Mouse (Mus musculus) C2C12 (cell line): ENCODE measurements around the gene Ppdpf. TPM values are rescaled to one million over a fixed set of nuclear protein-coding genes. Genes with fewer than 3 reads are reported as not detected.

Experiments
- H3K27me3 ChIP-seq: one replicate; pipeline ENCODE4 v1.6.1; 2011; ENCODE audit not compliant: control insufficient read depth, insufficient read depth, insufficient read length
- H3K36me3 ChIP-seq: one replicate; pipeline ENCODE4 v1.6.1; 2011; ENCODE audit not compliant: control insufficient read depth, insufficient read depth
- H3K4me3 ChIP-seq: one replicate; pipeline ENCODE4 v1.5.1; 2011; ENCODE audit warnings: mild to moderate bottlenecking, control low read depth; ENCODE audit not compliant: poor library complexity, insufficient read depth, severe bottlenecking
- H3K79me2 ChIP-seq: one replicate; pipeline ENCODE4 v1.6.1; 2011; ENCODE audit not compliant: control insufficient read depth, insufficient read depth
- H3K79me3 ChIP-seq: one replicate; pipeline ENCODE4 v1.6.1; 2011; ENCODE audit warnings: low read depth, control low read depth
- H3ac ChIP-seq: one replicate; pipeline ENCODE3; 2011; ENCODE audit warnings: low read depth; ENCODE audit not compliant: control insufficient read depth, insufficient read length
- CEBPB ChIP-seq: IDR thresholded peaks from one replicate; pipeline ENCODE4 v1.6.1; 2011; ENCODE audit warnings: low read depth, mild to moderate bottlenecking, control low read depth, moderate library complexity
- CTCF ChIP-seq: IDR thresholded peaks from one replicate; pipeline ENCODE4 v1.5.1; 2011; ENCODE audit not compliant: control insufficient read depth, insufficient read depth, insufficient read length
- FOSL1 ChIP-seq: IDR thresholded peaks from one replicate; pipeline ENCODE4 v1.8.0; 2011; ENCODE audit warnings: mild to moderate bottlenecking, low read length; ENCODE audit not compliant: poor library complexity, insufficient read depth, severe bottlenecking
- MAX ChIP-seq: IDR thresholded peaks from one replicate; pipeline ENCODE4 v1.6.1; 2011; ENCODE audit warnings: mild to moderate bottlenecking, control low read depth
- MYOD1 ChIP-seq: IDR thresholded peaks from one replicate; pipeline ENCODE4 v1.6.1; 2011; ENCODE audit warnings: low read depth; ENCODE audit not compliant: control insufficient read depth, insufficient read length
- MYOG ChIP-seq: IDR thresholded peaks from one replicate; pipeline ENCODE4 v1.6.1; 2011; ENCODE audit not compliant: control insufficient read depth, insufficient read length; ENCODE audit errors: extremely low read depth
- USF1 ChIP-seq: IDR thresholded peaks from one replicate; pipeline ENCODE4 v1.6.1; 2011; ENCODE audit warnings: low read depth, mild to moderate bottlenecking, control low read depth, moderate library complexity
- polyA plus RNA-seq: library from polyadenylated mRNA; unstranded; fragments of >200 nt; fragmentation: generic; extraction: Trizol; gene quantifications from one replicate; pipeline ENCODE4 v1.2.1, GENCODE M21; 2012; ENCODE audit warnings: missing spikeins

Ppdpf gene
- polyA plus RNA-seq, 1 experiment = 43.4 TPM

DNA sequence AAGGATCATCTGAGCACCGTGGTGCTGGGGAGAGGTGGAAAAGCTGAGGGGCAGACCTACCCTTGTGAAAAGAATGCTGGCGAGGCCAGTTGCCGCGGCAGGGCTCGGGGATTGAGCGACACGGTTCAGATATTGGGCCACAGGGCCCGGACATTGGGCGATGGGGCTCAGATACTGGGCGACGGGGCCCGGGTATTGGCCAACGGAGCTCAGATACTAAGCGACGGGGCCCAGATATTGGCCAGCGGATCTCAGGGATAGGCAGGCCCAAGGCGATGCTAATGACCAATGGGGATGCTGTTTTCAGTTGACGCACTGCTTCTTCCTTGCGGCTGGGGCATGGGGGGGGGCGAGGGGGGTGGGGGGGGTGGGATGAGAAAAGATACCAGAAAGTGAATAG is 44.1 kb downstream of the Ppdpf start:
- H3K79me2 ChIP-seq = no peaks in the 10 kb centered on the region
- no peak overlapping the region for H3K4me3 ChIP-seq
- H3K27me3 ChIP-seq = no peaks in the 10 kb centered on the region
- peaks cover 21% of the 10 kb centered on the region for H3K36me3 ChIP-seq
- no peaks in the 10 kb centered on the region for H3K79me3 ChIP-seq
- no peak overlapping the region for H3ac ChIP-seq
- no peak for TF ChIP-seq USF1
- no peak for TF ChIP-seq CEBPB
- TF ChIP-seq MYOD1 = no peak
- no peak for TF ChIP-seq MYOG
- no peak for TF ChIP-seq MAX
- TF ChIP-seq CTCF = no peak
- TF ChIP-seq FOSL1 = no peak

DNA sequence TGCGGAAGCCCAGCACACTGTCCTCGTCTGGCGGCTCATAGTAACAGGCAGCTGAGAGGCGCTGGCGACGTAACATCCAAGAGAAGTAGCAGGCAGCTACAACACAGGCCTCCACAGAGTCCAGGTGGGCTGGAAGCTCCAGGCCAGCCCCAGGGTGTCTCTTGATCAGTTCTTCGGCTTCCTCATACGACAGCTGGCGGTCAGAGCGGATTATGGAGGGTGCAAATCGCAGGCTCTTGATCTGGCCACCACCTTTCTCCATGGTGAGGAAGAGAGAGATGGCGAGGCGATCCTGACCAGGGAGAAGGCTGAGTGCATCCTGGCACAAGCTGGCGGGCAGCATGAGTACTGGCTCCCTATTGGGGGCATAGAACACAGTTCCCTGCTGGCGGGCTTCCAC is 46.4 kb downstream of the Ppdpf start:
- H3K36me3 ChIP-seq = peaks cover 28% of the 10 kb centered on the region
- H3K27me3 ChIP-seq = no peaks in the 10 kb centered on the region
- TF ChIP-seq FOSL1 = no peak
- no peak for TF ChIP-seq MYOD1
- no peak for TF ChIP-seq CEBPB
- no peak for TF ChIP-seq USF1
- no peak for TF ChIP-seq MYOG
- TF ChIP-seq MAX = no peak
- no peak for TF ChIP-seq CTCF
- H3K4me3 ChIP-seq = no peak overlapping the region
- no peaks in the 10 kb centered on the region for H3K79me2 ChIP-seq
- H3ac ChIP-seq = no peak overlapping the region
- no peaks in the 10 kb centered on the region for H3K79me3 ChIP-seq

DNA sequence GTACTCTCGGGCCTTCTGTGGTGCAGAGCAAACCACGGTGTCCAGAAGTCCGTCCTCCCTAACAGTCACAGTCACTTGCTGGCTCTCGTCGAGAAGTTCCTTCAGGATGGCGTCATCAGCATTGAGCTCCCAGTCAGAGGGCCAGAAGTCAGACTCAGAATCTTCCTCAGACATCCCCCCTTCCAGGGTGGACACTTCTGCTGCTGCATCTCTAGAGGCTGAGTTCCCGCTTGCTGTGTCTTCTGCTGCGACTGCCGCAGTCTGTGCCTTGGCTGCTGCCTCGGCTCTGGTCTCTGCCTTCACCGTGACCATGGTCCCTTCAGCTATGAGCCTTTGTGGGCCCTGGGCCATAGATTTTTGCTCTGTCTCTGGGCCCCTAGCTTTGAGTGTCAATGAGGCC is 47.6 kb downstream of the Ppdpf start:
- no peak for TF ChIP-seq MAX
- no peak for TF ChIP-seq CTCF
- TF ChIP-seq MYOG = no peak
- no peak for TF ChIP-seq FOSL1
- no peak for TF ChIP-seq CEBPB
- no peak for TF ChIP-seq MYOD1
- no peak for TF ChIP-seq USF1
- peaks cover 28% of the 10 kb centered on the region for H3K36me3 ChIP-seq

DNA sequence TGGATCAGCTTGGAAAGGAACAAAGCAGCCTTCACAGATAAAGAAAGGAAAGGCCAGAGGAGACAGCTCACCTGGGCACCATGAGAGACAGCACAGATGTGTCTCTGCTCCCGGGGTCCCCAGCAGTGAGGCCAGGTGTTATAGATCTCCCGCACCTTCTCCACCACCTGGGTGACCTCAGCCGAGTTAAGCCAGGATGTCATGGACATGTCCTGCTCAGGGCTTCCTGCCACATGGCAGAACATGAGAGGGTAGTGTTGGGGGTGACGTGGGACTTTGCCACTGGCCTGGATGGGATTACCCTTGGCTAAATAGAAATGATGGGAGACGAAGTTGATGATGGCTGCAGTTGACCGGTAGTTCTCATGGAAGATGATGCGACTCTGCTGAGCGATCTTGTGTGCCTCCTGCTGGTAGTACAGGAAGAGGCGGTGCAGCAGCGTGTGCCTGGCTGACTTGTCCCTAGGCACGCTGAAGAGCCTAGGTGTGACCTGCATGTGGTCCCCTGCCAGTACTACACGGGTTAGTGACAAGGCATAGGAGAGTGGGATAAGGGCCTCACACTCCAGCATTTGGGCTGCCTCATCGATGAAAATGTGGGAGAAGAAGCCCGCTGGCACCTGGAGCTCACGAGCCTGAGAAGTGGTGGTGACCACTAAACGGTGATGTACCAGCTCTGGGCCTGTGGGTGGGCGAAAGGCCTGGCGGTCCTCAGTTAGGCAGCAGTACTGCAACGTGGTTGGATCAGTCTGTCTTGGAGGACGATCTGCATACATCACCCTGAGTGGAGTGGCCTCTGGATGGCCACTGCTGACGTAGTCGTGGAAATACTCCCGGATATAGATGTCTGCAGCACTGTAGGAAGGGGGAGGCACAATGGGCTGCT is 48.9 kb downstream of the Ppdpf start:
- Histone ChIP-seq H3K79me3 (no peaks in the 10 kb centered on the region), H3K79me2 (no peaks in the 10 kb centered on the region), H3ac (no peak overlapping the region), H3K4me3 (no peak overlapping the region), H3K36me3 (peaks cover 24% of the 10 kb centered on the region), H3K27me3 (no peaks in the 10 kb centered on the region)
- TF ChIP-seq MAX = no peak
- TF ChIP-seq CEBPB = no peak
- no peak for TF ChIP-seq USF1
- TF ChIP-seq CTCF = no peak
- no peak for TF ChIP-seq MYOD1
- TF ChIP-seq FOSL1 = no peak
- no peak for TF ChIP-seq MYOG

More for the DNA sequence above, 47.6 kb downstream of the Ppdpf start:
- Histone ChIP-seq H3K27me3 (no peaks in the 10 kb centered on the region), H3K79me2 (no peaks in the 10 kb centered on the region), H3K79me3 (no peaks in the 10 kb centered on the region), H3K4me3 (no peak overlapping the region), H3ac (no peak overlapping the region)

DNA sequence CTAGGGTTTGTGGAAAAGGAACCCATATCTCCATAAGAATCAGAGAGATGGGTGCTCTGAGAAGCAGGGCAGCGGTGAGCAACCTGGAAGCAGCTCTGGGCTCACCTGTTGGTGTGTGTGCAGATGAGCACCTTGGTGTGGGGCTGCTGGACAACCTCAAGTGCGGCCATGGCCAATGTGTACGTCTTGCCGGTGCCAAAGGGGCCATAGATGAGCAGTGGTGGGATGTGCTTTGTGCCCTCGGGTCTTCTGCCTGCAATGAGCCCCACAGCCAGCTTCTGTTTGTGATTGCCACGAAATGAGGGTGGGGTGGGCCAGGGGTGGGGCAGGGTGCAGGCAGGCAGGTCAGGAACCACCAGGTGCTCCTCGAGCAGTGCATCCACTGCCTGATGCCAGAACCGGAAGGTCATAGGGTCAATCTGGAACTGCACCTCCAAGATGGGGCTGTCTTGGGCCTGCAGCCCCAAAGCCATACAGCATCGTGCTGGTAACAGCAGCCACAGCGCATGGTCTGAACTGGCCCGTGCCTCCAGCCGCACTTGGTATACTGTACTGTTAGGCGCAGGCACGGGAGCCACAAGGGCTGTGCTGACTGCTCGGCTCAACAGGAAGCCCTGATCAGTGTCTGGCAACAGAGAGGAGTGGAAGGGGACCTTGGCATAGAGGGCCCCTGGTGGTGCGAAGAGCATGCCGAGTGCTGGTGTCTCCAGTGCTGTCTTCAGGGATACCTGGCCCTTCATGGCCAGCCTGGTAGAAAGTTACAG is 50.4 kb downstream of the Ppdpf start:
- no peaks in the 10 kb centered on the region for H3K79me2 ChIP-seq
- no peak overlapping the region for H3K4me3 ChIP-seq
- no peak overlapping the region for H3ac ChIP-seq
- H3K36me3 ChIP-seq = peaks cover 20% of the 10 kb centered on the region
- TF ChIP-seq MYOD1 (no peak), MYOG (no peak), CEBPB (no peak), USF1 (no peak), CTCF (no peak), FOSL1 (no peak), MAX (no peak)
- no peaks in the 10 kb centered on the region for H3K27me3 ChIP-seq
- H3K79me3 ChIP-seq = no peaks in the 10 kb centered on the region

DNA sequence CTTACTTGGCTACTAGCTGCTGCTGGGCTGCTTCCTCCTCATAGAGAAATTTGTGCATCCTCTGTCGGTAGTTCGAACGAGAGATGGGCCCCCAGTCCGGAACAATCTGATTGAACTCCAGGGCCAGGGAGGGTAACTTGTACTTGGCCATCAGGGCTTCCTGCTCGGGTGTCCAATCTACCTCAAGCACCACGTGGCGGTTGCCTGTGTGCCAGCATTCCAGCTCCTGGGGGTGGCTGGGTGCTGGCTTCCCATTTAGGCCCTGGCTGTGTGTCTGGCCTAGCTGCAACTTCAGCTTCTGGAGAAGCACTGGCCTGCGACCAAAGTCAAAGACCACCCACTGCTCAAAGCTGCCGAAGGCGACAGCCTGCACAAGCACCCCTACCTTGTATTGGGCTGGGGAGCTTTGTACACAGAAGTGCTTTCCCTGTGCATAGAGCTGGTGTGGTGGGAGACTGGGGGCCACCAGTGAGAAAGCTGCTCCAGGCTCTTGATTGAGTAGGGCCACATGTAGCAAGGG is 51.1 kb downstream of the Ppdpf start:
- Histone ChIP-seq H3K79me3 (no peaks in the 10 kb centered on the region), H3ac (no peak overlapping the region)
- TF ChIP-seq CTCF = no peak
- TF ChIP-seq USF1 = no peak
- TF ChIP-seq FOSL1 = no peak
- TF ChIP-seq MYOD1 = no peak
- TF ChIP-seq CEBPB = no peak
- TF ChIP-seq MYOG = no peak
- no peak for TF ChIP-seq MAX

More for the DNA sequence above, 51.1 kb downstream of the Ppdpf start:
- H3K79me2 ChIP-seq = no peaks in the 10 kb centered on the region
- H3K27me3 ChIP-seq = no peaks in the 10 kb centered on the region
- H3K36me3 ChIP-seq = peaks cover 13% of the 10 kb centered on the region
- H3K4me3 ChIP-seq = no peak overlapping the region
